In genomic region chr15:77003868-77004215, GRCm38 (mm10) we compare ENCODE assay signal across 7 mouse cellular contexts. TPM values are rescaled to one million over a fixed set of nuclear protein-coding genes. Genes with fewer than 3 reads are reported as not detected.
DNase-seq lines count a peak whose midpoint lies in the region; ATAC-seq and TF ChIP-seq lines count a peak whose summit lies in the region.

No protein-coding gene starts in this region.

- 25% methylated on average over 3 of the region's 3 CpGs for WGBS in spleen, adult 2 months
- 30% methylated on average over 3 of the region's 3 CpGs for WGBS in embryonic facial prominence, embryonic 14.5 days
- WGBS in hindbrain, postnatal 0 days: 5% methylated on average over 3 of the region's 3 CpGs
- 23% methylated on average over 3 of the region's 3 CpGs for WGBS in liver, embryonic 14.5 days (ENCODE audit: insufficient replicate concordance)

- TF ChIP-seq POLR2A in spleen, adult 2 months (IDR thresholded peaks at IDR 0.05; ENCODE audit: low read depth, low read length): no peak

- no peak for TF ChIP-seq EP300 in liver, embryonic 14.5 days (IDR thresholded peaks at IDR 0.05; ENCODE audit: low read depth)

- peak; percentile 27; the same call in 1 of the 2 replicates for TF ChIP-seq CTCF in spleen, adult 2 months (IDR thresholded peaks at IDR 0.05; ENCODE audit: extremely low read depth, insufficient read depth, insufficient read length, insufficient replicate concordance)
- peak; percentile 90 for TF ChIP-seq CTCF in hindbrain, postnatal 0 days (IDR thresholded peaks at IDR 0.05; ENCODE audit: low read depth)
- peak; percentile 78 for TF ChIP-seq CTCF in liver, embryonic 14.5 days (IDR thresholded peaks at IDR 0.05; ENCODE audit: low read depth)

- H3K36me3 ChIP-seq in spleen, adult 2 months (ENCODE audit: control insufficient read depth, insufficient read depth, low read length): no peaks in the 10 kb centered on the region
- H3K36me3 ChIP-seq in embryonic facial prominence, embryonic 14.5 days (ENCODE audit: control insufficient read depth, insufficient read depth, low read length): no peaks in the 10 kb centered on the region
- no peaks in the 10 kb centered on the region for H3K36me3 ChIP-seq in hindbrain, postnatal 0 days (ENCODE audit: insufficient read depth, low read length)
- no peaks in the 10 kb centered on the region for H3K36me3 ChIP-seq in liver, embryonic 14.5 days (replicated peaks; ENCODE audit: control insufficient read depth, insufficient read depth, low read depth)

- ATAC-seq in embryonic facial prominence, embryonic 14.5 days (ENCODE audit: low read depth): peak; percentile 41; the same call in 1 of the 2 replicates
- peak; percentile 61; the same call in 1 of the 2 replicates for ATAC-seq in hindbrain, postnatal 0 days
- ATAC-seq in liver, embryonic 14.5 days (ENCODE audit: insufficient read depth): no peak

- no peak for DNase-seq in spleen, adult 2 months (ENCODE audit: low read depth in 1 of 2, low spot score in 2 of 2)
- no peak for DNase-seq in spleen, adult 18-20 months
- DNase-seq in adrenal gland, postnatal 14 days: peak; percentile 81
- peak; percentile 65 for DNase-seq in embryonic facial prominence, embryonic 14.5 days (ENCODE audit: low spot score)
- DNase-seq in hindbrain, postnatal 0 days (ENCODE audit: low spot score): peak; percentile 76
- no peak for DNase-seq in liver, embryonic 14.5 days (ENCODE audit: low read depth in 3 of 3, low spot score in 3 of 3)
- peak; percentile 62 for DNase-seq in skeletal muscle tissue, adult 2 months (ENCODE audit: low read depth, low spot score)

- no peak overlapping the region for H3K9ac ChIP-seq in embryonic facial prominence, embryonic 14.5 days (ENCODE audit: low read depth, low read length)
- no peak overlapping the region for H3K9ac ChIP-seq in hindbrain, postnatal 0 days (replicated peaks; ENCODE audit: low read length)
- H3K9ac ChIP-seq in liver, embryonic 14.5 days (replicated peaks): no peak overlapping the region

- H3K27me3 ChIP-seq in spleen, adult 2 months (ENCODE audit: control insufficient read depth, insufficient read depth, low read length): no peaks in the 10 kb centered on the region
- H3K27me3 ChIP-seq in embryonic facial prominence, embryonic 14.5 days (replicated peaks; ENCODE audit: control insufficient read depth, insufficient read depth, low read length): no peaks in the 10 kb centered on the region
- no peaks in the 10 kb centered on the region for H3K27me3 ChIP-seq in hindbrain, postnatal 0 days (ENCODE audit: insufficient read depth, low read length)
- H3K27me3 ChIP-seq in liver, embryonic 14.5 days (ENCODE audit: control insufficient read depth, insufficient read depth, low read length): no peaks in the 10 kb centered on the region

- no peaks in the 10 kb centered on the region for H3K4me1 ChIP-seq in spleen, adult 2 months (ENCODE audit: control insufficient read depth, insufficient read depth, insufficient read length)
- no peaks in the 10 kb centered on the region for H3K4me1 ChIP-seq in embryonic facial prominence, embryonic 14.5 days (ENCODE audit: control insufficient read depth, insufficient read depth, low read length)
- no peaks in the 10 kb centered on the region for H3K4me1 ChIP-seq in hindbrain, postnatal 0 days (ENCODE audit: insufficient read depth, low read length)
- H3K4me1 ChIP-seq in liver, embryonic 14.5 days (replicated peaks; ENCODE audit: control insufficient read depth in 2 of 2, insufficient read depth in 2 of 2, low read length in 1 of 2): no peaks in the 10 kb centered on the region

- no peaks in the 10 kb centered on the region for H3K9me3 ChIP-seq in embryonic facial prominence, embryonic 14.5 days (ENCODE audit: control insufficient read depth, low read length)
- no peaks in the 10 kb centered on the region for H3K9me3 ChIP-seq in hindbrain, postnatal 0 days (ENCODE audit: low read length)
- H3K9me3 ChIP-seq in liver, embryonic 14.5 days (ENCODE audit: control insufficient read depth, low read length): no peaks in the 10 kb centered on the region

- no peak overlapping the region for H3K4me3 ChIP-seq in spleen, adult 2 months (ENCODE audit: extremely low read depth, insufficient read depth, insufficient read length)
- no peak overlapping the region for H3K4me3 ChIP-seq in embryonic facial prominence, embryonic 14.5 days (ENCODE audit: low read depth, low read length)
- H3K4me3 ChIP-seq in hindbrain, postnatal 0 days (ENCODE audit: low read length): no peak overlapping the region
- H3K4me3 ChIP-seq in liver, embryonic 14.5 days (ENCODE audit: insufficient read depth in 1 of 2, low read depth in 2 of 2, low read length in 2 of 2): no peak overlapping the region

- no peak overlapping the region for H3K4me2 ChIP-seq in embryonic facial prominence, embryonic 14.5 days (ENCODE audit: low read depth, low read length)
- H3K4me2 ChIP-seq in hindbrain, postnatal 0 days (ENCODE audit: low read depth, low read length): no peak overlapping the region
- H3K4me2 ChIP-seq in liver, embryonic 14.5 days (ENCODE audit: low read depth): no peak overlapping the region

- H3K27ac ChIP-seq in spleen, adult 2 months (ENCODE audit: insufficient read depth, low read length): no peak overlapping the region
- no peak overlapping the region for H3K27ac ChIP-seq in embryonic facial prominence, embryonic 14.5 days (replicated peaks; ENCODE audit: low read depth, low read length)
- H3K27ac ChIP-seq in hindbrain, postnatal 0 days: no peak overlapping the region
- no peak overlapping the region for H3K27ac ChIP-seq in liver, embryonic 14.5 days

RNA-seq across cellular contexts. Expression of gene Apol6, which starts 40.7 kb away (rescaled TPM):
- 0.46 and 0.51 TPM in 2 replicates for polyA plus RNA-seq in spleen, adult 2 months (2012; rRNA removed)
- 24.3 and 26.2 TPM in 2 replicates for total RNA-seq in adrenal gland, postnatal 14 days (2021)
- polyA plus RNA-seq in embryonic facial prominence, embryonic 14.5 days (2014; fragmentation: Nextera tagmentation; extraction: Ambion mirVana): 0.21 TPM in 2 replicates
- 1.1 TPM in 1 of 2 replicates, not detected in the other for total RNA-seq in hindbrain, postnatal 0 days (2014; rRNA removed)
- polyA plus RNA-seq in hindbrain, postnatal 0 days (2015; fragmentation: Nextera tagmentation; extraction: Ambion mirVana): 0.35 TPM in 1 of 2 replicates, not detected in the other
- polyA plus RNA-seq in liver, embryonic 14.5 days (2012; rRNA removed): 0.31 and 0.40 TPM in 2 replicates
- polyA plus RNA-seq in liver, embryonic 14.5 days (2014; fragmentation: Nextera tagmentation; extraction: Ambion mirVana): 0.08 and 0.25 TPM in 2 replicates

RNA-seq across cellular contexts. Expression of gene Mb, which starts 46.6 kb away (rescaled TPM):
- polyA plus RNA-seq in spleen, adult 2 months (2012; rRNA removed): 0.08 and 0.91 TPM in 2 replicates
- 5.9 and 6.8 TPM in 2 replicates for total RNA-seq in adrenal gland, postnatal 14 days (2021)
- polyA plus RNA-seq in embryonic facial prominence, embryonic 14.5 days (2014; fragmentation: Nextera tagmentation; extraction: Ambion mirVana): 12.9 and 13.9 TPM in 2 replicates
- 0.65 TPM in 1 of 2 replicates, not detected in the other for total RNA-seq in hindbrain, postnatal 0 days (2014; rRNA removed)
- 0.20 and 0.28 TPM in 2 replicates for polyA plus RNA-seq in hindbrain, postnatal 0 days (2015; fragmentation: Nextera tagmentation; extraction: Ambion mirVana)
- polyA plus RNA-seq in liver, embryonic 14.5 days (2012; rRNA removed): 0.04 TPM in 1 of 2 replicates, not detected in the other
- 0.21 TPM in 1 of 2 replicates, not detected in the other for polyA plus RNA-seq in liver, embryonic 14.5 days (2014; fragmentation: Nextera tagmentation; extraction: Ambion mirVana)

RNA-seq across cellular contexts. Expression of gene 1110038F14Rik, which starts 55.5 kb away (rescaled TPM):
- 11.9 and 14.2 TPM in 2 replicates for polyA plus RNA-seq in spleen, adult 2 months (2012; rRNA removed)
- 41.8 and 43.9 TPM in 2 replicates for total RNA-seq in adrenal gland, postnatal 14 days (2021)
- polyA plus RNA-seq in embryonic facial prominence, embryonic 14.5 days (2014; fragmentation: Nextera tagmentation; extraction: Ambion mirVana): 62.7 and 73.0 TPM in 2 replicates
- total RNA-seq in hindbrain, postnatal 0 days (2014; rRNA removed): 9.7 and 12.2 TPM in 2 replicates
- polyA plus RNA-seq in hindbrain, postnatal 0 days (2015; fragmentation: Nextera tagmentation; extraction: Ambion mirVana): 42.4 and 46.6 TPM in 2 replicates
- polyA plus RNA-seq in liver, embryonic 14.5 days (2012; rRNA removed): 10.8 and 14.0 TPM in 2 replicates
- 15.4 and 19.1 TPM in 2 replicates for polyA plus RNA-seq in liver, embryonic 14.5 days (2014; fragmentation: Nextera tagmentation; extraction: Ambion mirVana)

Comparison
In these comparisons a context has a peak if more than half of its experiments do, and no peak if none do; other contexts are left out.
1. DNase-seq: peak in adrenal gland, postnatal 14 days (single experiment), embryonic facial prominence, embryonic 14.5 days (single experiment), hindbrain, postnatal 0 days (single experiment) and skeletal muscle tissue, adult 2 months (single experiment); none in spleen, adult 2 months (0 of 2), spleen, adult 18-20 months (0 of 2) and liver, embryonic 14.5 days (0 of 3).
2. CTCF ChIP-seq: peak in every context shown above with its lines; median percentile 90 in hindbrain, postnatal 0 days; 78 in liver, embryonic 14.5 days; 27 in spleen, adult 2 months.